Mouse (Mus musculus) cerebellum, postnatal 10 days (tissue): Measurements from ENCODE around the gene H2-Ab1.

Experiments used
- DNase-seq, 2 experiments: peaks; one replicate each; pipeline ENCODE4 v3.0.0; 2021; ENCODE audit warnings: mixed read lengths in 2 of 2

The H2-Ab1 gene

GRCm38 (mm10) chr17:34239601-34240041, 17.9 kb upstream of the H2-Ab1 start:
- no peak for DNase-seq

GRCm38 (mm10) chr17:34240366-34240765, 17.1 kb upstream of the H2-Ab1 start:
- no peak for DNase-seq

DNA sequence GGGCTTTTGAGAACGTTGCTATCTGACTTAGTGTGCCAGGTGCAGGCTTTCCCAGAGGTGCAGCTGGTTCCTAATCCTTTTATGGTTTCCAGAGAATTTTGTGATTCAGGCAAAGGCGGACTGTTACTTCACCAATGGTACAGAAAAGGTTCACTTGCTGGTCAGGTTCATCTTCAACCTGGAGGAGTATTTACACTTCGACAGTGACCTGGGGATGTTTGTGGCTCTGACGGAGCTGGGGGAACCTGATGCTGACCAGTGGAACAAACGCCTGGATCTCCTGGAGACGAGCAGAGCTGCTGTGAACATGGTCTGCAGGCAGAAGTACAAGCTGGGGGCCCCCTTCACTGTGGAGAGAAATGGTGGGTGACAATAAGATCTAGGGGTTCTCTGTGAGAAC, 16.6 kb upstream of the H2-Ab1 start:
- DNase-seq: no peak

DNA sequence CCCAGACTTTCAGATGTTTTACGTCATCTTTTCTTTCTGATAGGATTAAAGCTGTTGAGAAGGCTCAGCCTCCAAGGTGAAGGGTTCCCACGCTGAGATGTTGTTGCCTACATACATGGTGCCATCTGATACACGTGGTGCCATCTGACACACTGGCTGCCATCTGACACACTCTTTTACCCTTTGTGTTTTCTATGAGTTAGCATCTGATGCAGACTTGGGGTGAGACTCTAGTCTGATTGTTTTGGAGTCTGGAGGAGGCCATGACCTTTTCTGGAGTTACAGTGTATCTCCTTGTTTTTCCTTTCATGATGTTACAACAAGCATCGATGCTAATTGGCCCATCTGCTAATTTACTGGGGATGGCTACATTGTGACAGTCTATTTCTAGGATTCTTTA, 12.8 kb upstream of the H2-Ab1 start:
- DNase-seq: no peak

- peak; percentile 15 to 27 for DNase-seq
These were observed 10.4 kb upstream of the H2-Ab1 start for GRCm38 (mm10) chr17:34247047-34247446.

GRCm38 (mm10) chr17:34248764-34249163, 8.7 kb upstream of the H2-Ab1 start:
- no peak for DNase-seq

- DNase-seq: no peak
These were observed 8.1 kb upstream of the H2-Ab1 start for GRCm38 (mm10) chr17:34249361-34249760.

GRCm38 (mm10) chr17:34249878-34250277, 7.6 kb upstream of the H2-Ab1 start:
- DNase-seq: peak; percentile 63 to 81

DNA sequence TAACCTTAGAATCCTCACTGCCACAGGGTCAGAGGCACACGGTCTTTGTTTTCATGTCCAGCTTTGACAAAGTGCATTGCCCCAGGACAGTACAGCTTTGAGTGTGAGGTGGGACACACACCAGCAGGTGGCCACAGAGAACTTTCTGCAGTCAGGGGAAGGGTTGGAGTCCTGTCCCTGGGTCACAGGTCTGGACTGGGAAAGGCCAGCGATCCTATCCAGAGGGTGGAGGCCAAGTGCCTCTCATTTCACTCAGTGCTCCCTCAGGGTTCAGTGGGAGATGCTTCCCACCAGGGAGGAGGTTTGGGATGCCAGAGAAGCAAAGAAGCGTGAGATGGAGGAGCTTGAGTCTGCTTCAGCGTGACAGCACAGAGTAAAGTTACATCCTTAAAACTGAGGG, 5.8 kb upstream of the H2-Ab1 start:
- DNase-seq: no peak

GRCm38 (mm10) chr17:34256501-34256900, 988 bp upstream of the H2-Ab1 start:
- no peak for DNase-seq

- DNase-seq: peak in 1 of 2 experiments; percentile 32
These were observed 3.1 kb downstream of the H2-Ab1 start for GRCm38 (mm10) chr17:34260551-34260950.

- peak; percentile 89 to 94 for DNase-seq
These were observed 4.0 kb downstream of the H2-Ab1 start for GRCm38 (mm10) chr17:34261502-34261901.

- peak; percentile 79 to 87 for DNase-seq
These were observed 5.6 kb downstream of the H2-Ab1 start for GRCm38 (mm10) chr17:34263068-34263467.

GRCm38 (mm10) chr17:34263811-34264371, 6.4 kb downstream of the H2-Ab1 start:
- peak; percentile 45 to 49 for DNase-seq

- peak; percentile 23 to 35 for DNase-seq
These were observed 7.2 kb downstream of the H2-Ab1 start for GRCm38 (mm10) chr17:34264452-34265351.

DNA sequence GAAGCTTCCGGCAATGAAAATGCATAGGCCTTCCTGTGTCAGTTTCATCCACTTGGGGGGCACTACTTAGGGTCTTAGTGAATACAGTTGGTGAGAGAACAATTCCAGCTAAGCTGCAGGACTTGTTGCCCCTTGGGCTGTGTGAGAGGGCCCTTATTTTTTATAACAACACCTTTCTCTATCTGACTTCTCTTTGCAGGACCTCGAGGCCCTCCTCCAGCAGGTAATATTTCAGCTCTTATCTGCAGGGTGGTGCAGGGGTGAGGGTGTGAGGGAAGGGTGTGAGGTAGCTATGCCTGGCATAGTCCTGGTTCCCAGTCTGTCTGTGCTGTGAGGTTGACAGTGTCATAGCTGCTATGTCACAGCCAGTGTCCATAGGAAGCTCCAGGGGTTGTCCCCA, 10.8 kb downstream of the H2-Ab1 start:
- no peak for DNase-seq

DNA sequence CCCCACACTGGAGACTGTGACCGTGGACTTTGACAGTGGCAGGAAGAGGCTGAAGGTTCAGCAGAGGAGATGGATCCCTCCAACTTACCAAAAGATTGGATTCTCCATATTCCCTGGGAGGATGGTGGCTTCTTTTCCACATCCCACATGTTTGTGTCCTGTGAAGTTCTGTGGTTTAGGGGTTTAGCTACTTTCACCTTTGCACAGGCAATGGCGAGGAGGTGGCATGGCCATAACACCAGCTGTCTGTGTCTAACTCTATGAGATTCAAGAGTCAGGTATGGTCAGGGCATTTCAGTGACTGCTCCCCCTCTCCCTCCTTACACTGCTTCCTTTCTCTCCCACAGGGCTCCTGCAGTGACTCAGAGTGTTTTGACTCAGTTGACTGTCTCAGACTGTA, 11.3 kb downstream of the H2-Ab1 start:
- no peak for DNase-seq

DNA sequence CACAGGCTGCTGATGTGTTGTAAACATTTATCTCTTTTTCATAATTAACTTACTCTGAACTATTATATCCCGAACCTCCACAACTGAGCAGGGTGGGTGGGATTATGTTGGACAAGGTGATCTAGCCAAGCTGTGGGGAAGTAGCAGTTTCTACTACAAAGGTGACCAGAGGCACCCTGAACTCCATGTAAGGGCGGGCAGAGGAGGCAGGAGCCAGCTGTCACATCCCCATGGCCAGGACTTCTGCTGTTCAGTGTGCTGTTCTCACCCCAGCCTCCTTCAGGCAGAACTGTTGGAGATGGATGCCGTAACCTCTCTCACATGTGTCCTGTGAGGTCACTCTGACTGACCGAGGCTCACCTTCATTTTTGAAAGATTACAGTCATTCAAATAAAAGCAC, 12.3 kb downstream of the H2-Ab1 start:
- DNase-seq: no peak

- no peak for DNase-seq
These were observed 12.7 kb downstream of the H2-Ab1 start for GRCm38 (mm10) chr17:34270230-34270629.

GRCm38 (mm10) chr17:34270940-34271339, 13.5 kb downstream of the H2-Ab1 start:
- DNase-seq: no peak

DNA sequence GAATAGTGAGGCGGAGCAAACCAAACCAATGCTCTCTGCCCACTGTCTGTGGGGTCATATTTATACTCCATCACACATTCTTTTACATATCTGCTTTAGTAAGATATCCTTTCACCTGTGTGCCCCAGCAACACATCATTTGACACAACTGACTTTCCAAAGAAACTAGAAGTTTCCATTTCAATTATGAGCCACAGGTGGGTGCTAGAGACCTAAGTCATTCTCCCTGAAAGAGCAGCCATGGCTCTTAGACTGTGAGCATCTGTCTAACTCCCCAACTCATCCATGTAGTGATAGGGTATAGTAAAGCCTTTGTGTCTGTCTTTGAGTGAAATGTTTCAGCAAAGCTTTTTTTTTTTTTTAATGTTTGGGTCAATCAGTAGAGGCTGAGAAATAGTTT, 14.6 kb downstream of the H2-Ab1 start:
- DNase-seq: no peak

GRCm38 (mm10) chr17:34280499-34281038, 23.1 kb downstream of the H2-Ab1 start:
- no peak for DNase-seq

DNA sequence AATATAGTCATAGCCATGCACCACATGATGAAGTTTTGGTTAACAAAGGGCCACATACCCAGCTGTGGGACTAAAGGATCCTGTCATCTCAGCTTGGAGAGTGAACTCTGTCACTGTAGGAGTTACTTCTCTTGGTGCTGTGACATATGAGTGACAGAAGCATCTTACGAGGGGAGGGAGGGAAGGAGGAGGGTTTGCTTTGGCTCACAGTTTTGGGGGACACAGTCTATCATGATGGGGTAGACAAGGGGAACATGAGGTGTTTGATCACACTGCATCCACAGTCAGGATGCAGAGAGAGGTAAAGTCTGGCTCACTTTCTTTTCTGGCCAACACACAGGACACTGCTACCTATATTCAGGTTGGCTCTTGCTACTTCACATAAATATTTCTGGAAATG, 24.3 kb downstream of the H2-Ab1 start:
- DNase-seq: no peak

DNA sequence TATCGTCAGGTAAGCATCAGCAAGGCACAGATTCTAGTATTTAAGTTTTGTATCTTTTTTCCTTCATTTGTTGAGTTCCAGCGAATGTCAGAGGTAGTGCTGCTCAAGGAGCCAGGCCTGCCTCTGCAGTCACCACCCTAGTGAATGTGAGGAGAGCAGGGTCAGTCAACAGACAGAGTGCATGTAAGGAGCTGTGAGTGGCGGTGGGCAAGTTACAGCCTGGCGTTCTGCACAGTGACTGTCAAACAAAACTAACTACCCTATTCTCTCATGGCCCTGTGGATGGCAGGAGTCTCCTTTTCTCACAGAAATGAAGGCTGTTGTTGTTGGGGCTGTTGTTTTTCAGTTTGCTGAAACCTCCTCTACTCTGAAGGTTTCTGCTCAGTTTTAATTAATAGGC, 27.9 kb downstream of the H2-Ab1 start:
- DNase-seq: no peak
